Mouse (Mus musculus) layer of hippocampus, postnatal 36 days (tissue): ENCODE data around the gene Fggy. TPM values are rescaled to one million over a fixed set of nuclear protein-coding genes. Genes with fewer than 3 reads are reported as not detected.

Experiments used
- DNase-seq, 2 experiments: peaks; one replicate each; pipeline ENCODE4 v3.0.0; 2022
- total RNA-seq, 2 experiments: library from RNA; stranded (reverse); gene quantifications; 2 replicates each; pipeline ENCODE4 v1.2.3; 2021

Gene Fggy
- total RNA-seq: 10 to 100 TPM; 12.0 to 14.3 TPM

- peak; percentile 96 to 98 for DNase-seq
Measured at GRCm38 (mm10) chr4:95557333-95557956, at the start of gene Fggy. TSS of gene Fggy (plus strand) at chr4:95557507.

- no peak for DNase-seq
Measured at GRCm38 (mm10) chr4:95507946-95508311, 49.4 kb upstream of the Fggy start.

- no peak for DNase-seq
Measured at GRCm38 (mm10) chr4:95518382-95518781, 38.9 kb upstream of the Fggy start.

GRCm38 (mm10) chr4:95519975-95520642 lies 37.2 kb upstream of the Fggy start:
- DNase-seq: no peak

- DNase-seq: no peak
Measured at GRCm38 (mm10) chr4:95520643-95521032, 36.7 kb upstream of the Fggy start.

GRCm38 (mm10) chr4:95526588-95526987 lies 30.7 kb upstream of the Fggy start:
- DNase-seq: no peak

GRCm38 (mm10) chr4:95530757-95531156 lies 26.6 kb upstream of the Fggy start:
- DNase-seq: no peak

- no peak for DNase-seq
Measured at GRCm38 (mm10) chr4:95533946-95534345, 23.4 kb upstream of the Fggy start.

- no peak for DNase-seq
Measured at GRCm38 (mm10) chr4:95541382-95542038, 15.8 kb upstream of the Fggy start.

GRCm38 (mm10) chr4:95542039-95542790 lies 15.1 kb upstream of the Fggy start:
- DNase-seq: no peak

- no peak for DNase-seq
Measured at GRCm38 (mm10) chr4:95543529-95543928, 13.8 kb upstream of the Fggy start.

- DNase-seq: no peak
Measured at GRCm38 (mm10) chr4:95556663-95557332, 509 bp upstream of the Fggy start.

GRCm38 (mm10) chr4:95558271-95558888 lies 1.1 kb downstream of the Fggy start:
- DNase-seq: peak in 1 of 2 experiments; percentile 27

- no peak for DNase-seq
Measured at GRCm38 (mm10) chr4:95571621-95572020, 14.3 kb downstream of the Fggy start.

GRCm38 (mm10) chr4:95573704-95574103 lies 16.4 kb downstream of the Fggy start:
- DNase-seq: no peak

- no peak for DNase-seq
Measured at GRCm38 (mm10) chr4:95575411-95575911, 18.2 kb downstream of the Fggy start.

GRCm38 (mm10) chr4:95579183-95579582 lies 21.9 kb downstream of the Fggy start:
- DNase-seq: no peak

GRCm38 (mm10) chr4:95584107-95584762 lies 26.9 kb downstream of the Fggy start:
- no peak for DNase-seq

- no peak for DNase-seq
Measured at GRCm38 (mm10) chr4:95586274-95587001, 29.1 kb downstream of the Fggy start.

- DNase-seq: no peak
Measured at GRCm38 (mm10) chr4:95588722-95589283, 31.5 kb downstream of the Fggy start.
